Mouse (Mus musculus) hindbrain, postnatal 0 days (tissue): Measurements from ENCODE around the gene Nrm. TPM values are rescaled to one million over a fixed set of nuclear protein-coding genes. Genes with fewer than 3 reads are reported as not detected.
A peak's percentile ranks its signal among the peaks of the same experiment; 100 is the strongest.

Experiments used
- ATAC-seq: fragments of 200-750 bp; cut with Nextera tagmentation; 2 replicates; pipeline ENCODE4 v1.8.0; 2017; ENCODE audit warnings: mild to moderate bottlenecking, moderate TSS enrichment, moderate library complexity
- DNase-seq: peaks from one replicate; pipeline ENCODE4 v3.0.0-alpha.2; 2015; ENCODE audit warnings: low spot score
- H3K27ac ChIP-seq: fragments of 300-500 bp; sonication (generic); 2 replicates; pipeline ENCODE4 v1.5.1; 2014; ENCODE audit warnings: mild to moderate bottlenecking
- H3K27me3 ChIP-seq: fragments of 300-500 bp; sonication (generic); 2 replicates; pipeline ENCODE4 v1.6.1; 2014; ENCODE audit warnings: low read length, mixed read lengths; ENCODE audit not compliant: insufficient read depth
- H3K36me3 ChIP-seq: fragments of 300-500 bp; sonication (generic); 2 replicates; pipeline ENCODE4 v1.6.1; 2014; ENCODE audit warnings: low read length, mixed read lengths; ENCODE audit not compliant: insufficient read depth
- H3K4me1 ChIP-seq: fragments of 300-500 bp; sonication (generic); 2 replicates; pipeline ENCODE4 v1.6.1; 2014; ENCODE audit warnings: antibody characterized with exemption, low read length, mixed read lengths; ENCODE audit not compliant: insufficient read depth
- H3K4me2 ChIP-seq: fragments of 300-500 bp; sonication (generic); 2 replicates; pipeline ENCODE4 v1.6.1; 2014; ENCODE audit warnings: low read depth, mild to moderate bottlenecking, low read length, moderate library complexity, mixed read lengths
- H3K4me3 ChIP-seq: fragments of 300-500 bp; sonication (generic); 2 replicates; pipeline ENCODE4 v1.5.1; 2014; ENCODE audit warnings: low read length
- H3K9ac ChIP-seq: fragments of 300-500 bp; sonication (generic); replicated peaks from 2 replicates; pipeline ENCODE4 v1.6.1; 2014; ENCODE audit warnings: mild to moderate bottlenecking, low read length, moderate library complexity, mixed read lengths
- H3K9me3 ChIP-seq: fragments of 300-500 bp; sonication (generic); 2 replicates; pipeline ENCODE4 v1.6.1; 2016; ENCODE audit warnings: low read length, mixed read lengths
- CTCF ChIP-seq: IDR thresholded peaks from 2 replicates; pipeline ENCODE4 v1.5.1; 2016; ENCODE audit warnings: antibody characterized with exemption, control low read depth, low read depth
- WGBS: fragments of 180-500 bp; shearing (Covaris S2); extraction: QIAGEN DNeasy Blood & Tissue Kit; methylation state at CpG from one replicate; pipeline ENCODE4 v1.1.7; 2014; 5-methylcytosine and 5-hydroxymethylcytosine counted together
- polyA plus RNA-seq: library from polyadenylated mRNA; unstranded; fragments of >200 nt; fragmentation: Nextera tagmentation; extraction: Ambion mirVana; gene quantifications from 2 replicates; pipeline ENCODE4 v1.2.1, GENCODE M21; 2015
- total RNA-seq: library from RNA; depleted of rRNA; stranded (reverse); fragments of >200 nt; gene quantifications from 2 replicates; pipeline ENCODE4 v1.2.3, GENCODE M21; 2014; rRNA removed

The Nrm gene
- total RNA-seq (14.7 and 27.2 TPM in 2 replicates), polyA plus RNA-seq (24.6 and 25.7 TPM in 2 replicates)

GRCm38 (mm10) chr17:35861198-35861857 is at the start of gene Nrm:
Gene Nrm (plus strand): TSS chr17:35861318.
- Histone ChIP-seq H3K27ac (peak within 1 kb of the TSS; percentile 90), H3K9ac (peak within 1 kb of the TSS; percentile 57), H3K4me1 (no peaks in the 10 kb centered on the region; the same call in 1 of the 2 replicates), H3K36me3 (peaks cover 12% of the 10 kb centered on the region; the same call in 1 of the 2 replicates), H3K4me2 (peak within 1 kb of the TSS; percentile 62), H3K9me3 (no peaks in the 10 kb centered on the region), H3K4me3 (peak within 1 kb of the TSS; percentile 62), H3K27me3 (no peaks in the 10 kb centered on the region)
- ATAC-seq (peak; percentile 93), DNase-seq (peak; percentile 93)
- under 1% methylated on average over 47 of the region's 47 CpGs for WGBS
- TF ChIP-seq CTCF: peak; percentile 65

GRCm38 (mm10) chr17:35812307-35812706 is 48.8 kb upstream of the Nrm start:
- TF ChIP-seq CTCF: no peak
- H3K4me3 ChIP-seq: no peak overlapping the region
- no peaks in the 10 kb centered on the region for H3K9me3 ChIP-seq
- no peaks in the 10 kb centered on the region for H3K27me3 ChIP-seq
- H3K4me1 ChIP-seq: 0 out of 2 replicates have a peak, but pooled peaks cover 4% of the 10 kb centered on the region
- no peaks in the 10 kb centered on the region for H3K36me3 ChIP-seq
- H3K27ac ChIP-seq: 0 out of 2 replicates have a peak overlapping the region, but pooled peaks have one; percentile 51
- no peak overlapping the region for H3K9ac ChIP-seq
- ATAC-seq (no peak), DNase-seq (no peak)
- no peak overlapping the region for H3K4me2 ChIP-seq
- 78% methylated on average over 5 of the region's 5 CpGs for WGBS

GRCm38 (mm10) chr17:35812736-35813135 is 48.4 kb upstream of the Nrm start:
- peak overlapping the region; percentile 51 for H3K27ac ChIP-seq
- 0 out of 2 replicates have a peak, but pooled peaks cover 4% of the 10 kb centered on the region for H3K4me1 ChIP-seq
- no peak for DNase-seq
- no peak overlapping the region for H3K4me3 ChIP-seq
- H3K9me3 ChIP-seq: no peaks in the 10 kb centered on the region
- H3K4me2 ChIP-seq: no peak overlapping the region
- no peak for TF ChIP-seq CTCF
- no peak overlapping the region for H3K9ac ChIP-seq
- peak; percentile 4; the same call in 1 of the 2 replicates for ATAC-seq
- H3K36me3 ChIP-seq: no peaks in the 10 kb centered on the region
- no peaks in the 10 kb centered on the region for H3K27me3 ChIP-seq
- 62% methylated on average over 6 of the region's 6 CpGs for WGBS

GRCm38 (mm10) chr17:35813245-35813647 is 47.9 kb upstream of the Nrm start:
- H3K9ac ChIP-seq: no peak overlapping the region
- WGBS: 29% methylated on average over 7 of the region's 7 CpGs
- H3K9me3 ChIP-seq: no peaks in the 10 kb centered on the region
- H3K4me1 ChIP-seq: 0 out of 2 replicates have a peak, but pooled peaks cover 4% of the 10 kb centered on the region
- H3K27ac ChIP-seq: peak overlapping the region; percentile 51
- H3K27me3 ChIP-seq: no peaks in the 10 kb centered on the region
- no peak overlapping the region for H3K4me2 ChIP-seq
- ATAC-seq (peak; percentile 88), DNase-seq (peak; percentile 87)
- H3K4me3 ChIP-seq: no peak overlapping the region
- TF ChIP-seq CTCF: no peak
- no peaks in the 10 kb centered on the region for H3K36me3 ChIP-seq

DNA sequence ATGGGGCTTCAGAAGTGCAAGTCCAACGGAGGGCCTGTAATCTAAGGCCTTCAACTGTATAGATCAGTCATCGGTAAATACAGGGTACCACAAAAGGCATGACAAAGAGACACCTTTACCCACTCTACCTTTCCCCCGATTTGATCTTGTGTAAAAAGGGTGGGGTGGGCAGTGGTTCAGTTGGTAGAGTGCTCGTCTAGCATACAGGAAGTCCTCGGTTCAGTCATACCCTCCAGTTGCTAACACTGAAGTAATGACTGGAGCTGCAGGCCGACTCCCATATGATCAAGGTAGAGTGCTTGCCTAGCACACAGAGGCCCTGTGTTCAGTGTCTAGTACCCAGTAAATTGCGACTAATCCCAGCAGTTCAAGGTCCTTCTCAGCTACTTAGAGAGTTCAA is 47.5 kb upstream of the Nrm start:
- no peaks in the 10 kb centered on the region for H3K36me3 ChIP-seq
- H3K27ac ChIP-seq: peak overlapping the region; percentile 51
- H3K27me3 ChIP-seq: no peaks in the 10 kb centered on the region
- no peak overlapping the region for H3K4me2 ChIP-seq
- H3K4me1 ChIP-seq: 0 out of 2 replicates have a peak, but pooled peaks cover 4% of the 10 kb centered on the region
- H3K9ac ChIP-seq: no peak overlapping the region
- DNase-seq (no peak), ATAC-seq (no peak; the same call in 1 of the 2 replicates)
- TF ChIP-seq CTCF: no peak
- WGBS: 73% methylated on average over 7 of the region's 7 CpGs
- H3K9me3 ChIP-seq: no peaks in the 10 kb centered on the region
- H3K4me3 ChIP-seq: no peak overlapping the region

DNA sequence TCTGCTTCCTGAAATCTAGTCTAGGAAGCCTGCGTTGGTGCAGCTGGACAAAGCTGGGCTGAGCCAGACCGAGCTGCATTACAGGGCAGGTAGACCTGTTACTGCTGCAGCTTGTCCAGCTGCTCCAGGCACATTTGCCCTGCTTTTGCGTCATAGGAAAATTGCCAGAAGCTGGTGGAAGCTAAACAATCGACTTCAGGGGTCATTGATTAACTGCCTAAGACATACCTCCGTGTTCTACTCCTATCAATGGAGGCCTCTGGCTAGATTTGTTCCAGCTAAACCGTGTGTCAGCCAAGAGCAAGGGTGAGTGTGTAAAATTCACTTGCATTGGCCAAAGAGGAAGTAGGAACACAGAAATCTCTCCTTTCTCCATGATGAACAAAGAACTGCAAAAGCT is 46.4 kb upstream of the Nrm start:
- H3K36me3 ChIP-seq: no peaks in the 10 kb centered on the region
- DNase-seq: no peak
- no peak for TF ChIP-seq CTCF
- H3K4me1 ChIP-seq: 0 out of 2 replicates have a peak, but pooled peaks cover 4% of the 10 kb centered on the region
- no peak overlapping the region for H3K9ac ChIP-seq
- no peak overlapping the region for H3K4me2 ChIP-seq
- H3K27ac ChIP-seq: no peak overlapping the region
- H3K27me3 ChIP-seq: no peaks in the 10 kb centered on the region
- H3K4me3 ChIP-seq: no peak overlapping the region
- no peak for ATAC-seq
- H3K9me3 ChIP-seq: no peaks in the 10 kb centered on the region
- 61% methylated on average over 6 of the region's 6 CpGs for WGBS

DNA sequence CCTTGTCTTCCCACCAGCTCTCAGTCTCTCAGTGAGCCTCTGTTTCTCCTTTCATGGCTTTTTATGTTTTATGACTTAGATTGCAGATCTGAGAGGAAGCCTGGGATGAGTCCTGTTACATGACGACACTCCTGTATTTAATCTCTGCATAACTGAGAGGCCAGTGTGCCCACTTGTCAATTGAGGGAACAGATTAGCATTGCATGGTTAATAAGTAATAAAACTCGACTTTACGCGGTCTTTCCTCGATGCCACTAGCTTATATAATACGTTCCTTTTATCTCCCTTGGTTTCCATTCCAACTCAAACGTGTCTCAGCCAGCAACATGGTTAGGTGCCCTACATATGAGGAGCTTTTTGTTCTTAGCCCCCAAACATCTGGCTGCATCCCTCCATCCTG is 45.3 kb upstream of the Nrm start:
- peaks cover 4% of the 10 kb centered on the region; the same call in 1 of the 2 replicates for H3K4me1 ChIP-seq
- no peak overlapping the region for H3K9ac ChIP-seq
- H3K36me3 ChIP-seq: no peaks in the 10 kb centered on the region
- no peaks in the 10 kb centered on the region for H3K27me3 ChIP-seq
- no peak overlapping the region for H3K27ac ChIP-seq
- H3K9me3 ChIP-seq: no peaks in the 10 kb centered on the region
- TF ChIP-seq CTCF: no peak
- H3K4me3 ChIP-seq: no peak overlapping the region
- H3K4me2 ChIP-seq: no peak overlapping the region
- ATAC-seq: no peak
- WGBS: 54% methylated on average over 7 of the region's 7 CpGs
- DNase-seq: no peak
